Mouse (Mus musculus) layer of hippocampus, adult 9-10 months (tissue): ENCODE measurements at regions not wholly inside any gene's neighbourhood (a gene's known extent, or its start where the extent isn't known, plus 50 kb on each side); places are given as distances from the start of the nearest gene placed in this dataset.

Source experiments
- DNase-seq: peaks from one replicate; pipeline ENCODE4 v3.0.0; 2022; ENCODE audit warnings: low spot score

GRCm38 (mm10) chr10:71753255-71753654, 405.7 kb downstream of the Ipmk start:
- no peak for DNase-seq

GRCm38 (mm10) chr10:71754799-71755198, 407.2 kb downstream of the Ipmk start:
- no peak for DNase-seq

GRCm38 (mm10) chr10:71778903-71779302, 431.3 kb downstream of the Ipmk start:
- DNase-seq: no peak

GRCm38 (mm10) chr10:71789241-71789640, 441.7 kb downstream of the Ipmk start:
- DNase-seq: no peak

- no peak for DNase-seq
Observed at GRCm38 (mm10) chr10:71789936-71790335, 442.4 kb downstream of the Ipmk start.

GRCm38 (mm10) chr10:71798638-71799037, 451.1 kb downstream of the Ipmk start:
- DNase-seq: no peak

GRCm38 (mm10) chr10:71802457-71802856, 454.9 kb downstream of the Ipmk start:
- no peak for DNase-seq

GRCm38 (mm10) chr10:71832633-71833032, 485.1 kb downstream of the Ipmk start:
- no peak for DNase-seq

GRCm38 (mm10) chr10:71835018-71835417, 487.5 kb downstream of the Ipmk start:
- DNase-seq: no peak

GRCm38 (mm10) chr10:71857089-71857488, 509.5 kb downstream of the Ipmk start:
- no peak for DNase-seq

GRCm38 (mm10) chr10:71857518-71857973, 510.0 kb downstream of the Ipmk start:
- peak; percentile 47 for DNase-seq

GRCm38 (mm10) chr10:71893726-71894125, 546.2 kb downstream of the Ipmk start:
- no peak for DNase-seq

GRCm38 (mm10) chr10:71905029-71905428, 557.5 kb downstream of the Ipmk start:
- DNase-seq: no peak
